Mouse (Mus musculus): ENCODE measurements around the gene Poc1b. TPM values are rescaled to one million over a fixed set of nuclear protein-coding genes. Genes with fewer than 3 reads are reported as not detected.

Gene Poc1b
- polyA plus RNA-seq, 1 experiment from 2014 or later, result 33.5 TPM

DNA sequence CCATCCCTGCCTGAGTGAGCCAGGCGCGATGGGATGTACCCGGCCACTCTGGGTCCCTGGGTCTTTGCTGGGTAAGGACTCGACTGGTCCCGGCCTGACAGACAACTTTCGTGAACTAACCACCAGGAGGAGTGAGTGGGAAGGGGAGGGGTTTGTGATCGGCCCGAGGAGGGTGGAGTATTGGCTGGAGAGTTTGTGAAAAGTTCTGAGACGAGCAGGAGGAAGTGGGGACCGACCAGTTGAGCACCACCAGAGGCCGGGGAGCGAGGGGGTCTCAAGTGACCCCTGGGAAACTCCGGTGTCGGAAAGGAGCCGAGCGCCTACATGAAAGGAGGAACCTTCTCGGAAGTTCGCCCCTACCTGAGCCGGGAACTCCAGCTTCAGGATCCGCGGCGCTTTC, 1.1 kb downstream of the Poc1b start, which contains the start of gene Galnt4:
Gene Galnt4, plus strand, starts transcription at position 196 of the 400 bp plus-strand sequence.
- Histone ChIP-seq H3K4me2 (ENCODE audit: low read length) (peak within 1 kb of the TSS; percentile 77), H3K27ac (ENCODE audit: low read depth) (peak within 1 kb of the TSS; percentile 83), H3K9me3 (ENCODE audit: control insufficient read depth, low read length) (peaks cover 11% of the 10 kb centered on the region; the same call in 1 of the 2 replicates), H3K27me3 (replicated peaks; ENCODE audit: control insufficient read depth, insufficient read depth, low read length) (no peaks in the 10 kb centered on the region), H3K4me1 (replicated peaks; ENCODE audit: control insufficient read depth, insufficient read depth, low read length) (peaks cover 24% of the 10 kb centered on the region), H3K4me3 (ENCODE audit: low read depth, low read length) (peak within 1 kb of the TSS; percentile 83), H3K36me3 (ENCODE audit: control insufficient read depth, insufficient read depth, low read length) (peaks cover 16% of the 10 kb centered on the region; the same call in 1 of the 2 replicates), H3K9ac (ENCODE audit: low read length) (peak within 1 kb of the TSS; percentile 87)
- 1% methylated on average over 22 of the region's 22 CpGs for WGBS
- peak; percentile 89 for ATAC-seq (replicated peaks; ENCODE audit: low FRiP score, low TSS enrichment, low read depth)
- peak; percentile 87 for DNase-seq (ENCODE audit: low spot score)

DNA sequence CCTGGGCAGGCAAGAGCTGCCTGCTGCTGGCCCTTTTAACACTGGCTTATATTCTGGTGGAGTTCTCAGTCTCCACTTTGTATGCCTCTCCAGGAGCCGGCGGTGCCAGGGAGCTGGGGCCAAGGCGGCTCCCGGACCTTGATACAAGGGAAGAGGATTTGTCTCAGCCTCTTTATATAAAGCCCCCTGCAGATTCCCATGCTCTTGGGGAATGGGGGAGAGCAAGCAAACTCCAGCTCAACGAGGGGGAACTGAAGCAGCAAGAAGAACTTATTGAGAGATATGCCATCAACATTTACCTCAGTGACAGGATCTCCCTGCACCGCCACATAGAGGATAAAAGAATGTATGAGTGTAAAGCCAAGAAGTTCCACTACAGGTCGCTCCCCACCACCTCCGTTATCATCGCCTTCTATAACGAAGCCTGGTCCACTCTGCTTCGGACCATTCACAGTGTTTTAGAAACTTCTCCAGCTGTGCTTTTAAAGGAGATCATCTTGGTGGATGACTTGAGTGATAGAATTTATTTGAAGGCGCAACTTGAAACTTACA, 1.7 kb downstream of the Poc1b start:
- H3K36me3 ChIP-seq (ENCODE audit: control insufficient read depth, insufficient read depth, low read length), result peaks cover 16% of the 10 kb centered on the region; the same call in 1 of the 2 replicates
- H3K9me3 ChIP-seq (ENCODE audit: control insufficient read depth, low read length), result peaks cover 11% of the 10 kb centered on the region; the same call in 1 of the 2 replicates
- ATAC-seq (replicated peaks; ENCODE audit: low FRiP score, low TSS enrichment, low read depth), result no peak; the same call in 1 of the 2 replicates
- no peaks in the 10 kb centered on the region for H3K27me3 ChIP-seq (replicated peaks; ENCODE audit: control insufficient read depth, insufficient read depth, low read length)
- DNase-seq (ENCODE audit: low spot score), result peak; percentile 79
- H3K9ac ChIP-seq (ENCODE audit: low read length), result peak overlapping the region; percentile 87
- H3K4me1 ChIP-seq (replicated peaks; ENCODE audit: control insufficient read depth, insufficient read depth, low read length), result peaks cover 24% of the 10 kb centered on the region
- peak overlapping the region; percentile 77 for H3K4me2 ChIP-seq (ENCODE audit: low read length)
- 35% methylated on average over 12 of the region's 12 CpGs for WGBS
- H3K27ac ChIP-seq (ENCODE audit: low read depth), result 0 out of 2 replicates have a peak overlapping the region, but pooled peaks have one; percentile 8
- H3K4me3 ChIP-seq (ENCODE audit: low read depth, low read length), result peak overlapping the region; percentile 83

DNA sequence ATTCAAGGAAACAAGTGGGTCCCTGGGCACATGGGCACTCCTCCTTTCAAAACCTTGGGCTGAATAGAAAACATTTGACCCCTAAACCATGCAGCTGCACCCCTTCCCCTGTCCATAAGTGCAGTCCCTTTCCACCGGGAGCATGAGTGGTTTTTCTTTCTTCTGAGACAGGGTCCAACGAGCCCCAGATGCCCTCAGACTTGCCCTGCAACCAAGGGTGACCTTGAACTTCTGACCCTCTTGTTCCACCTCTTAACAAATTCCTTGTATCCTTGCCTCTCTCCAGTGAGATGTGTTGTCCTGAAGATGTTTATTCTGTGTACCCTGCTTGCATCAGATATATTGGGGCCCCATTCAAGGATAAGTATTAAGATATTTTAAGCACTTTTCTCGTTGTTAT, 6.7 kb downstream of the Poc1b start:
- H3K27ac ChIP-seq (ENCODE audit: low read depth), result no peak overlapping the region
- DNase-seq (ENCODE audit: low spot score), result no peak
- H3K4me1 ChIP-seq (replicated peaks; ENCODE audit: control insufficient read depth, insufficient read depth, low read length), result peaks cover 55% of the 10 kb centered on the region
- no peak for ATAC-seq (replicated peaks; ENCODE audit: low FRiP score, low TSS enrichment, low read depth)
- H3K9ac ChIP-seq (ENCODE audit: low read length), result no peak overlapping the region
- H3K9me3 ChIP-seq (ENCODE audit: control insufficient read depth, low read length), result peaks cover 11% of the 10 kb centered on the region; the same call in 1 of the 2 replicates
- H3K27me3 ChIP-seq (replicated peaks; ENCODE audit: control insufficient read depth, insufficient read depth, low read length), result no peaks in the 10 kb centered on the region
- H3K4me3 ChIP-seq (ENCODE audit: low read depth, low read length), result no peak overlapping the region
- no peak overlapping the region for H3K4me2 ChIP-seq (ENCODE audit: low read length)
- 28% methylated on average over 3 of the region's 3 CpGs for WGBS
- peaks cover 16% of the 10 kb centered on the region; the same call in 1 of the 2 replicates for H3K36me3 ChIP-seq (ENCODE audit: control insufficient read depth, insufficient read depth, low read length)

DNA sequence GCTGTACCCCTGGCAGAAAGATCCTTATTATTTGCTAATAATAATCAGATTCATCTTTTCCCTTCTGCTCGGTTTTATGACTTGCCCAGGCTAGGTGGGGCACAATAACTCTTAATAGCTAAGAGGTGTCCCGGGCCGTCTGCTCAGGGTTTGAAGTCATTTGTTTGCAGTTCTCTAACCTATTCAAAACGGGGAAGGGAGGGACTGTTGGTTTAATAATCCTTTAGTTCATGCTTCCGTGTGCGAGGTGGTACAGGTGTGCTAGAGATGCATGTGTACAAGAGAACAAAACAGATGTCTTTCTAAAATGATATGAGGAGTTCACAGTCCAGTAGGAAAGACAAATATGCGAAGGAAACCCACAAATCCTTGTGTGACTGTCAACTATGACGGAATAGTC, 7.5 kb downstream of the Poc1b start:
- 60% methylated on average over 8 of the region's 8 CpGs for WGBS
- ATAC-seq (replicated peaks; ENCODE audit: low FRiP score, low TSS enrichment, low read depth) (peak; percentile 34; the same call in 1 of the 2 replicates), DNase-seq (ENCODE audit: low spot score) (no peak)
- Histone ChIP-seq H3K4me1 (replicated peaks; ENCODE audit: control insufficient read depth, insufficient read depth, low read length) (peaks cover 58% of the 10 kb centered on the region), H3K27ac (ENCODE audit: low read depth) (peak overlapping the region; percentile 68; the same call in 1 of the 2 replicates), H3K27me3 (replicated peaks; ENCODE audit: control insufficient read depth, insufficient read depth, low read length) (no peaks in the 10 kb centered on the region), H3K9ac (ENCODE audit: low read length) (no peak overlapping the region), H3K9me3 (ENCODE audit: control insufficient read depth, low read length) (peaks cover 7% of the 10 kb centered on the region; the same call in 1 of the 2 replicates), H3K4me3 (ENCODE audit: low read depth, low read length) (no peak overlapping the region), H3K4me2 (ENCODE audit: low read length) (no peak overlapping the region), H3K36me3 (ENCODE audit: control insufficient read depth, insufficient read depth, low read length) (peaks cover 14% of the 10 kb centered on the region; the same call in 1 of the 2 replicates)

DNA sequence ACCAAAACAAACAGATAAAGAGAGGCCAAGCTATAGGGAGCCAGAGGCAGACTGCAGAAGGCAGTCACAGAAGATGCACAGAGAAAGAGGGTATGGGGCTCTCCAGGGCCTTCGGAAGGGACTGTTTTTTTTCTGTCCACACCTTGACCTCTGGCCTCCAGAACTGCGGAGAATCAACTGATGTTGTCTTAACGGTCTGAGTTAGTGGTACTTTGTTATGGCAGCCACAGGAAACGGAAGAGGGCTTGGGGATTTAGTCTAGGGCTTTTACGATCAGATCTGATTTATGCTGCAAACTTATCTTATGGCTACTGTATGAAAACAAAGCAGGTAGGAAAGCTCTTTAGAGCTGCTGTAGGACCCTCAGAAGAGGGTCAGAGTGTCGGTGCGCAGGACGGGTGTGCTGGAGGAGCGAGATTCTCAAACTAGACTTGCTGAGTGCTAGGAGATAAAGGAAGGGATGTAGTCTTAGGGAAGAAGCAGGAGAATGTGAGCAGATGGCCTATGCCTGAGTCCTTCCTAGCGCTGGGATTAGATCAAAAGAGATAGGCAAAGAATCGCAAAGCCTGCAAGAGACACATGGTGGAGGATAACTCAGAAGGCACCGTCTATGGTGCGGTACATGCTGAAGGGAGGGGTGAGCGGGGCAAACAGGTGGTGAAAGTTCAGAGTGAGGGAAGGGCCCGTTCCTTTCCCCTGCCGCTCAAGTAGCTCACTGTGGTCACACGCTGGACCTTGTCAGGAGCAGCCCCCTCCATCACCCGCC, 8.8 kb downstream of the Poc1b start:
- H3K4me3 ChIP-seq (ENCODE audit: low read depth, low read length), result no peak overlapping the region
- 0 out of 2 replicates have a peak, but pooled peaks cover 2% of the 10 kb centered on the region for H3K36me3 ChIP-seq (ENCODE audit: control insufficient read depth, insufficient read depth, low read length)
- H3K4me1 ChIP-seq (replicated peaks; ENCODE audit: control insufficient read depth, insufficient read depth, low read length), result peaks cover 56% of the 10 kb centered on the region
- H3K4me2 ChIP-seq (ENCODE audit: low read length), result peak overlapping the region; percentile 28
- ATAC-seq (replicated peaks; ENCODE audit: low FRiP score, low TSS enrichment, low read depth) (no peak), DNase-seq (ENCODE audit: low spot score) (peak; percentile 68)
- no peaks in the 10 kb centered on the region for H3K9me3 ChIP-seq (ENCODE audit: control insufficient read depth, low read length)
- H3K9ac ChIP-seq (ENCODE audit: low read length), result no peak overlapping the region
- no peaks in the 10 kb centered on the region for H3K27me3 ChIP-seq (replicated peaks; ENCODE audit: control insufficient read depth, insufficient read depth, low read length)
- H3K27ac ChIP-seq (ENCODE audit: low read depth), result peak overlapping the region; percentile 43; the same call in 1 of the 2 replicates
- 27% methylated on average over 18 of the region's 18 CpGs for WGBS

DNA sequence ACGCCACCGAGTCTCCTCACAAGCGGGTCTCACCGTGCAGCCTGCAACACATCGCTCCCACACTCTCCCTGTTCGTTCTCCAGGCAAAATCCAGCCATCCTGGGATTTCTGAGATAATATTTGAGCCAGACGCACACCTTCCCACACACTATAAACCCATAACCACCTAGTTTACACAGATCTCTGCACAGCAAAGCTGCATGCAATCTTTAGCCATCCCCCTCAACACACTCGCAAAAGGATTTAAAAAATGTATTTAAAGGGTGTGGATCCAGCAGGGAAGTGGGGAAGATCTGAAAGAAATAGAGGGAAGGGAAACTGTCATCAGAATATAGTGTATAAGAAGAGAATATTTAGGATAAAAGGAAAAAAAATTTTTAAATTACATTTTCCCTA, 9.4 kb downstream of the Poc1b start:
- H3K27ac ChIP-seq (ENCODE audit: low read depth), result peak overlapping the region; percentile 43; the same call in 1 of the 2 replicates
- 44% methylated on average over 8 of the region's 8 CpGs for WGBS
- ATAC-seq (replicated peaks; ENCODE audit: low FRiP score, low TSS enrichment, low read depth), result no peak

DNA sequence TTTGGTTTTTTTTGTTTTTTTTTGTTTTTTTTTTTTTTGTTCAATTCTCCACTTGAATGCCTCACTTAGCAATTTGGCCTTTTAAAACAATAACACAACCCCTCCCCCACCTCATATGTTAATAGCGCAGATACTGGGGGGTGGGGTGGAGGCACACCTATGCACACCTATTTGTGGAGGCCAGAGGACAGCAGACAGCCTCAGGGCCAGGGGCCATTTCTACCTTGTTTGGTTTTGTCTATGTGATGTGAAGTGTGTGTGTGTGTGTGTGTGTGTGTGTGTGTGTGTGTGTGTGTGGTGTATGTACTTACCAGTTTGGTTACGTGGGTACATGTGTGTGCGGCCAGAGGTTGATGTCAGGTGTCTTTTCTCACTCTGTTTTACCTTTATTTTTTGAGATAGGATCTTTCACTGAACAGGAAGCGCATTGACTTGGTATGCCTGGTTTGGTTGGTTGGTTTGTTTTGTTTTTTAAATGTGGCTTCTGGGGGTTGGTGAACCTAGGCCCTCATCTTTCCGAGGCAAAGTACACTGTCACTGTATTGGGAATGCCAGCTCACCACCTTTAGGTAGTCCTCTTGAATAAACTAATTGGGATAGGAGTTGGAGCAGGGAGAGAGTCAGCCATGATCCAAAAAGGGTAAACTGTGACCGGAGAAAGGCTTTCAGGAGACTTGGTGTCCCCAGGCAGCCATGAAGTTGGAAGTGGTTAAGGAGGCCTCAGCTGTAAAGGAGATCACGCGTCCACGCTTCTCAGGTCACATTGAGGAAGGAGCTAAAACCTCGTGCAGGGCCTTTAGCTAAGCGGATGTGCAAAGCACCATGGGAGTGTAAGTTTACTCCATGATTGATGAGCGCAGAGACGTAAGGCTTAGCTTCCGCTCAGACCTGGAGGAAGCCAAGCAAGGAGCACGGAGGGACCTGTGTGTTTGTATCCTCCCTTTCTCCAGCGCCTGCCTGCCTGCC, 10.1 kb downstream of the Poc1b start:
- no peak for ATAC-seq (replicated peaks; ENCODE audit: low FRiP score, low TSS enrichment, low read depth)
- Histone ChIP-seq H3K4me2 (ENCODE audit: low read length) (no peak overlapping the region), H3K27me3 (replicated peaks; ENCODE audit: control insufficient read depth, insufficient read depth, low read length) (no peaks in the 10 kb centered on the region), H3K4me1 (replicated peaks; ENCODE audit: control insufficient read depth, insufficient read depth, low read length) (peaks cover 49% of the 10 kb centered on the region), H3K9me3 (ENCODE audit: control insufficient read depth, low read length) (no peaks in the 10 kb centered on the region), H3K27ac (ENCODE audit: low read depth) (peak overlapping the region; percentile 74), H3K4me3 (ENCODE audit: low read depth, low read length) (no peak overlapping the region), H3K9ac (ENCODE audit: low read length) (no peak overlapping the region), H3K36me3 (ENCODE audit: control insufficient read depth, insufficient read depth, low read length) (no peaks in the 10 kb centered on the region)
- DNase-seq (ENCODE audit: low spot score), result no peak
- WGBS, result 66% methylated on average over 16 of the region's 16 CpGs

More for the DNA sequence above, 9.4 kb downstream of the Poc1b start:
- Histone ChIP-seq H3K9me3 (ENCODE audit: control insufficient read depth, low read length) (no peaks in the 10 kb centered on the region), H3K9ac (ENCODE audit: low read length) (no peak overlapping the region), H3K36me3 (ENCODE audit: control insufficient read depth, insufficient read depth, low read length) (no peaks in the 10 kb centered on the region), H3K4me2 (ENCODE audit: low read length) (peak overlapping the region; percentile 28), H3K27me3 (replicated peaks; ENCODE audit: control insufficient read depth, insufficient read depth, low read length) (no peaks in the 10 kb centered on the region), H3K4me1 (replicated peaks; ENCODE audit: control insufficient read depth, insufficient read depth, low read length) (peaks cover 54% of the 10 kb centered on the region), H3K4me3 (ENCODE audit: low read depth, low read length) (no peak overlapping the region)
- no peak for DNase-seq (ENCODE audit: low spot score)

DNA sequence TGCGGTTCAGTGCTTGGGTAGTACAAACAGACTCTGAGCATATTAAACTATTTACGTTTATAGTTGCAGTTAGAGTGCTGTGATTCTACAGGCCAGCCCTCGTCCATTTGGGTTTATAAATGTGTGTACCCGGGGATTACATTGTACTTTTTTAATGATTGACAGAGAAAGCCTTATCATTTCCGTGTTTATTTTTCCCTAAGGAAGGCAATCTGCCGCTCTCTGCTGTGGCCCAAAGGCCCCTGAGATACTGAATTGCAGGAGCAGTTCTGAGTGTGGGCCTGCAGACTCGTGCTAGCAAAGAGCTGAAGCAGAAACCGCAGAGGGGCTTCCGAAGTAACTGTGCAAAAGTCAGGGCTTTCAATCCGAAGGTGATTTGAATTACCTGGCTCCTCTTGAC, 11.0 kb downstream of the Poc1b start:
- WGBS, result 42% methylated on average over 10 of the region's 10 CpGs
- Histone ChIP-seq H3K27ac (ENCODE audit: low read depth) (peak overlapping the region; percentile 69), H3K36me3 (ENCODE audit: control insufficient read depth, insufficient read depth, low read length) (no peaks in the 10 kb centered on the region), H3K9ac (ENCODE audit: low read length) (no peak overlapping the region), H3K4me1 (replicated peaks; ENCODE audit: control insufficient read depth, insufficient read depth, low read length) (peaks cover 41% of the 10 kb centered on the region), H3K9me3 (ENCODE audit: control insufficient read depth, low read length) (no peaks in the 10 kb centered on the region), H3K4me3 (ENCODE audit: low read depth, low read length) (no peak overlapping the region), H3K27me3 (replicated peaks; ENCODE audit: control insufficient read depth, insufficient read depth, low read length) (no peaks in the 10 kb centered on the region), H3K4me2 (ENCODE audit: low read length) (peak overlapping the region; percentile 25; the same call in 1 of the 2 replicates)
- DNase-seq (ENCODE audit: low spot score) (peak; percentile 64), ATAC-seq (replicated peaks; ENCODE audit: low FRiP score, low TSS enrichment, low read depth) (no peak; the same call in 1 of the 2 replicates)
